9 mouse cellular contexts compared by ENCODE assay signal in genomic region chr1:105843856-105844255, GRCm38 (mm10).
DNase-seq lines count a peak whose midpoint lies in the region; ATAC-seq lines count a peak whose summit lies in the region.
"Had no signal": no experiment of that assay in that cellular context is flagged by ENCODE, and none has a peak within 500 bp of the region (broad histone marks: within the 10 kb centered on the region; RNA-seq: fewer than 3 reads in every experiment).

No protein-coding gene starts in this region.

- intact Hi-C loops in heart, postnatal 10 days (cut with DNase I) = no loop called here

- no peaks in the 10 kb centered on the region for H3K9me3 ChIP-seq in heart, embryonic 16.5 days (replicated peaks; ENCODE audit: control insufficient read depth, low read length)
- no peaks in the 10 kb centered on the region for H3K9me3 ChIP-seq in hindbrain, embryonic 13.5 days
- H3K9me3 ChIP-seq: liver, embryonic 15.5 days had no signal

- no peak overlapping the region for H3K9ac ChIP-seq in heart, embryonic 16.5 days (ENCODE audit: low read length)
- peak overlapping the region; percentile 70; the same call in 1 of the 2 replicates for H3K9ac ChIP-seq in hindbrain, embryonic 13.5 days
- H3K9ac ChIP-seq: liver, embryonic 15.5 days had no signal

- peaks cover 10% of the 10 kb centered on the region for H3K4me1 ChIP-seq in heart, embryonic 16.5 days (ENCODE audit: control insufficient read depth, insufficient read depth, low read length)
- H3K4me1 ChIP-seq in hindbrain, embryonic 13.5 days (replicated peaks) = peaks cover 21% of the 10 kb centered on the region
- H3K4me1 ChIP-seq: liver, embryonic 15.5 days had no signal

- H3K27me3 ChIP-seq in heart, embryonic 16.5 days (ENCODE audit: control insufficient read depth, insufficient read depth, low read length) = peaks cover 8% of the 10 kb centered on the region
- peaks cover 11% of the 10 kb centered on the region; the same call in 1 of the 2 replicates for H3K27me3 ChIP-seq in hindbrain, embryonic 13.5 days

- H3K4me3 ChIP-seq in heart, embryonic 16.5 days (ENCODE audit: low read length) = no peak overlapping the region
- H3K4me3 ChIP-seq in hindbrain, embryonic 13.5 days = peak overlapping the region; percentile 41
- H3K4me3 ChIP-seq: liver, embryonic 15.5 days had no signal

- 0 out of 2 replicates have a peak, but pooled peaks have one; percentile 23 for ATAC-seq in heart, embryonic 16.5 days (replicated peaks; ENCODE audit: extremely low read depth, insufficient read depth, low FRiP score)
- ATAC-seq in hindbrain, embryonic 13.5 days (ENCODE audit: low FRiP score) = peak; percentile 30; the same call in 1 of the 2 replicates
- ATAC-seq in monocyte, adult 5-6 weeks (replicated peaks; ENCODE audit: insufficient number of reproducible peaks, low FRiP score, low TSS enrichment, poor library complexity, severe bottlenecking) = no peak

- DNase-seq in heart, postnatal 10 days = no peak
- peak; percentile 30 for DNase-seq in embryo, embryonic 10.5 days (ENCODE audit: low spot score)
- DNase-seq in neural tube, embryonic 10.5 days (ENCODE audit: extremely low spot score, low spot score) = peak; percentile 25
- no peak for DNase-seq in layer of hippocampus, postnatal 10 days (ENCODE audit: low spot score in 2 of 2)
- DNase-seq in gastrocnemius, adult 8-10 months (ENCODE audit: low spot score in 2 of 2) = no peak

- no peak overlapping the region for H3K27ac ChIP-seq in heart, embryonic 16.5 days (ENCODE audit: low read length)
- H3K27ac ChIP-seq in hindbrain, embryonic 13.5 days = no peak overlapping the region
- H3K27ac ChIP-seq: liver, embryonic 15.5 days had no signal

- H3K4me2 ChIP-seq in heart, embryonic 16.5 days (ENCODE audit: low read depth, low read length) = peak overlapping the region; percentile 53
- H3K4me2 ChIP-seq in hindbrain, embryonic 13.5 days = peak overlapping the region; percentile 65

- H3K36me3 ChIP-seq in heart, embryonic 16.5 days (ENCODE audit: control insufficient read depth, insufficient read depth) = no peaks in the 10 kb centered on the region
- no peaks in the 10 kb centered on the region for H3K36me3 ChIP-seq in hindbrain, embryonic 13.5 days
- H3K36me3 ChIP-seq: liver, embryonic 15.5 days had no signal

- 23% methylated on average over 2 of the region's 2 CpGs for WGBS in heart, embryonic 16.5 days
- WGBS in hindbrain, embryonic 13.5 days = 0% methylated on average over 2 of the region's 2 CpGs

Comparison
In these comparisons a context has a peak if more than half of its experiments do, and no peak if none do; other contexts are left out.
1. DNase-seq: peak in embryo, embryonic 10.5 days (single experiment) and neural tube, embryonic 10.5 days (single experiment); none in heart, postnatal 10 days (0 of 2), layer of hippocampus, postnatal 10 days (0 of 2) and gastrocnemius, adult 8-10 months (0 of 2).